Mouse (Mus musculus): ENCODE data around the gene Arhgef12.

DNA sequence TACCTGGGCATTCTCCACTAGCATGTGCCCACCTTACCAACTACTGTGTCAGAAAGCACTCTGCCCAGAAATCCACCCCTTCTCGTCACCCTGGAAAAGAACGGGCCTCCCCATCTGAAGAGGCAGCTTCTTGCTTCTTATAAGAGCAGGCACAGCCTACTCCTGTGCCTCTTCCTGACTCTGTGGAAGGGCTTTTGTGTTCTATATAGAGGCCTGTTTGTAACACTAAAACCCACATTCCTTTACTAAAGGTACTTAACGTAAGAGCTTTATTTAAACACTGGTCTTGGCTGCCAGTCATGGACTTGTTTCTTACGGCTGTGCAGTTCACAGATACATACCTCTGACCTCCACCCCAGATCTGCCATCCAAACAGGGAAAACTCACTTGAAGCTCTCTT, 185.2 kb downstream of the Arhgef12 start:
- TF ChIP-seq ZKSCAN1 (IDR thresholded peaks at IDR 0.05; ENCODE audit: low read depth, low read length) = no peak
- TF ChIP-seq CHD2 (IDR thresholded peaks at IDR 0.05; ENCODE audit: low read length) = no peak
- no peak for TF ChIP-seq TAL1 (IDR thresholded peaks at IDR 0.05; ENCODE audit: low read length)
- TF ChIP-seq GATA1 (IDR thresholded peaks at IDR 0.05; ENCODE audit: low read depth, low read length) = no peak
- TF ChIP-seq MAX (IDR thresholded peaks at IDR 0.05; ENCODE audit: low read length) = no peak
- no peak for TF ChIP-seq SIN3A (IDR thresholded peaks at IDR 0.05; ENCODE audit: low read length)

Measured in MEL (cell line).